Mouse (Mus musculus): ENCODE measurements around the gene Hnrnpm. TPM values are rescaled to one million over a fixed set of nuclear protein-coding genes. Genes with fewer than 3 reads are reported as not detected.
A peak's percentile ranks its signal among the peaks of the same experiment; 100 is the strongest.
"Not testable (repeated sequence)": the region's sequence is repeated elsewhere in the genome, so short reads cannot be mapped to it uniquely, and the experiment has no call there.

The Hnrnpm gene
- polyA plus RNA-seq (2015; fragmentation: Nextera tagmentation; extraction: Ambion mirVana) = 161 and 194 TPM in 2 replicates

GRCm38 (mm10) chr17:33686760-33687159 is at the start of gene Hnrnpm:
Gene Hnrnpm (minus strand): TSS chr17:33686860.
- H3K27me3 ChIP-seq (replicated peaks; ENCODE audit: control insufficient read depth, insufficient read depth, low read length) = no peaks in the 10 kb centered on the region
- peak within 1 kb of the TSS; percentile 61 for H3K4me2 ChIP-seq (ENCODE audit: low read length)
- H3K4me1 ChIP-seq (ENCODE audit: control insufficient read depth, insufficient read depth, low read depth, low read length) = peaks cover 27% of the 10 kb centered on the region
- H3K9ac ChIP-seq (ENCODE audit: low read depth, low read length) = peak within 1 kb of the TSS; percentile 49
- 74% methylated on average over 1 of the region's 1 CpGs for WGBS
- H3K27ac ChIP-seq (ENCODE audit: low read depth, low read length) = peak within 1 kb of the TSS; percentile 63
- no peaks in the 10 kb centered on the region for H3K36me3 ChIP-seq (ENCODE audit: control insufficient read depth, insufficient read depth, low read length)
- peak within 1 kb of the TSS; percentile 66 for H3K4me3 ChIP-seq (ENCODE audit: low read length)
- ATAC-seq = no peak
- H3K9me3 ChIP-seq (ENCODE audit: control insufficient read depth, low read length) = no peaks in the 10 kb centered on the region

GRCm38 (mm10) chr17:33733526-33733925 is 46.9 kb upstream of the Hnrnpm start:
- not testable (repeated sequence) for H3K4me1 ChIP-seq (ENCODE audit: control insufficient read depth, insufficient read depth, low read depth, low read length); H3K27ac ChIP-seq (ENCODE audit: low read depth, low read length); ATAC-seq; H3K27me3 ChIP-seq (replicated peaks; ENCODE audit: control insufficient read depth, insufficient read depth, low read length); H3K36me3 ChIP-seq (ENCODE audit: control insufficient read depth, insufficient read depth, low read length); H3K4me2 ChIP-seq (ENCODE audit: low read length); H3K9ac ChIP-seq (ENCODE audit: low read depth, low read length); H3K9me3 ChIP-seq (ENCODE audit: control insufficient read depth, low read length); H3K4me3 ChIP-seq (ENCODE audit: low read length)
- WGBS = 86% methylated on average over 10 of the region's 10 CpGs

GRCm38 (mm10) chr17:33732556-33733083 is 46.0 kb upstream of the Hnrnpm start:
- not testable (repeated sequence) for ATAC-seq; H3K27me3 ChIP-seq (replicated peaks; ENCODE audit: control insufficient read depth, insufficient read depth, low read length); H3K27ac ChIP-seq (ENCODE audit: low read depth, low read length); H3K9me3 ChIP-seq (ENCODE audit: control insufficient read depth, low read length); H3K4me3 ChIP-seq (ENCODE audit: low read length); H3K4me2 ChIP-seq (ENCODE audit: low read length); H3K36me3 ChIP-seq (ENCODE audit: control insufficient read depth, insufficient read depth, low read length); H3K4me1 ChIP-seq (ENCODE audit: control insufficient read depth, insufficient read depth, low read depth, low read length); H3K9ac ChIP-seq (ENCODE audit: low read depth, low read length)
- WGBS = 72% methylated on average over 9 of the region's 9 CpGs

GRCm38 (mm10) chr17:33729215-33729614 is 42.6 kb upstream of the Hnrnpm start:
- WGBS = 67% methylated on average over 2 of the region's 2 CpGs
- Histone ChIP-seq H3K27ac (ENCODE audit: low read depth, low read length) (no peak overlapping the region), H3K36me3 (ENCODE audit: control insufficient read depth, insufficient read depth, low read length) (no peaks in the 10 kb centered on the region), H3K4me3 (ENCODE audit: low read length) (no peak overlapping the region), H3K27me3 (replicated peaks; ENCODE audit: control insufficient read depth, insufficient read depth, low read length) (no peaks in the 10 kb centered on the region), H3K4me1 (ENCODE audit: control insufficient read depth, insufficient read depth, low read depth, low read length) (no peaks in the 10 kb centered on the region), H3K9me3 (ENCODE audit: control insufficient read depth, low read length) (no peaks in the 10 kb centered on the region), H3K4me2 (ENCODE audit: low read length) (no peak overlapping the region), H3K9ac (ENCODE audit: low read depth, low read length) (no peak overlapping the region)
- ATAC-seq = no peak

- Histone ChIP-seq H3K4me1 (ENCODE audit: control insufficient read depth, insufficient read depth, low read depth, low read length) (no peaks in the 10 kb centered on the region), H3K9me3 (ENCODE audit: control insufficient read depth, low read length) (no peaks in the 10 kb centered on the region), H3K27ac (ENCODE audit: low read depth, low read length) (no peak overlapping the region), H3K4me3 (ENCODE audit: low read length) (no peak overlapping the region), H3K9ac (ENCODE audit: low read depth, low read length) (no peak overlapping the region), H3K36me3 (ENCODE audit: control insufficient read depth, insufficient read depth, low read length) (no peaks in the 10 kb centered on the region), H3K27me3 (replicated peaks; ENCODE audit: control insufficient read depth, insufficient read depth, low read length) (no peaks in the 10 kb centered on the region), H3K4me2 (ENCODE audit: low read length) (no peak overlapping the region)
- no peak for ATAC-seq
- WGBS = 78% methylated on average over 2 of the region's 2 CpGs
Measured at GRCm38 (mm10) chr17:33728396-33728795, 41.7 kb upstream of the Hnrnpm start.

GRCm38 (mm10) chr17:33719736-33720378 is 33.2 kb upstream of the Hnrnpm start:
- H3K27me3 ChIP-seq (replicated peaks; ENCODE audit: control insufficient read depth, insufficient read depth, low read length) = no peaks in the 10 kb centered on the region

GRCm38 (mm10) chr17:33718944-33719725 is 32.5 kb upstream of the Hnrnpm start:
- Histone ChIP-seq H3K9me3 (ENCODE audit: control insufficient read depth, low read length) (no peaks in the 10 kb centered on the region), H3K27ac (ENCODE audit: low read depth, low read length) (no peak overlapping the region), H3K4me2 (ENCODE audit: low read length) (peak overlapping the region; percentile 87), H3K4me3 (ENCODE audit: low read length) (peak overlapping the region; percentile 83), H3K27me3 (replicated peaks; ENCODE audit: control insufficient read depth, insufficient read depth, low read length) (no peaks in the 10 kb centered on the region), H3K9ac (ENCODE audit: low read depth, low read length) (peak overlapping the region; percentile 26; the same call in 1 of the 2 replicates), H3K36me3 (ENCODE audit: control insufficient read depth, insufficient read depth, low read length) (no peaks in the 10 kb centered on the region), H3K4me1 (ENCODE audit: control insufficient read depth, insufficient read depth, low read depth, low read length) (peaks cover 3% of the 10 kb centered on the region)
- 47% methylated on average over 10 of the region's 10 CpGs for WGBS
- peak; percentile 6; the same call in 1 of the 2 replicates for ATAC-seq

More at GRCm38 (mm10) chr17:33719736-33720378, 33.2 kb upstream of the Hnrnpm start:
- Histone ChIP-seq H3K4me2 (ENCODE audit: low read length) (no peak overlapping the region), H3K36me3 (ENCODE audit: control insufficient read depth, insufficient read depth, low read length) (no peaks in the 10 kb centered on the region), H3K4me1 (ENCODE audit: control insufficient read depth, insufficient read depth, low read depth, low read length) (peaks cover 3% of the 10 kb centered on the region), H3K9me3 (ENCODE audit: control insufficient read depth, low read length) (no peaks in the 10 kb centered on the region), H3K4me3 (ENCODE audit: low read length) (no peak overlapping the region), H3K9ac (ENCODE audit: low read depth, low read length) (no peak overlapping the region), H3K27ac (ENCODE audit: low read depth, low read length) (no peak overlapping the region)
- no peak for ATAC-seq
- WGBS = 95% methylated on average over 7 of the region's 7 CpGs

GRCm38 (mm10) chr17:33718384-33718881 is 31.8 kb upstream of the Hnrnpm start, which contains the start of gene March2:
Gene March2 (minus strand): TSS chr17:33718670.
- peak; percentile 100 for ATAC-seq
- WGBS = under 1% methylated on average over 46 of the region's 46 CpGs
- no peaks in the 10 kb centered on the region for H3K9me3 ChIP-seq (ENCODE audit: control insufficient read depth, low read length)
- H3K9ac ChIP-seq (ENCODE audit: low read depth, low read length) = peak within 1 kb of the TSS; percentile 86
- peak within 1 kb of the TSS; percentile 83 for H3K4me3 ChIP-seq (ENCODE audit: low read length)
- peaks cover 3% of the 10 kb centered on the region for H3K4me1 ChIP-seq (ENCODE audit: control insufficient read depth, insufficient read depth, low read depth, low read length)
- no peaks in the 10 kb centered on the region for H3K36me3 ChIP-seq (ENCODE audit: control insufficient read depth, insufficient read depth, low read length)
- H3K4me2 ChIP-seq (ENCODE audit: low read length) = peak within 1 kb of the TSS; percentile 87
- H3K27ac ChIP-seq (ENCODE audit: low read depth, low read length) = peak within 1 kb of the TSS; percentile 40; the same call in 1 of the 2 replicates
- no peaks in the 10 kb centered on the region for H3K27me3 ChIP-seq (replicated peaks; ENCODE audit: control insufficient read depth, insufficient read depth, low read length)

GRCm38 (mm10) chr17:33717982-33718381 is 31.3 kb upstream of the Hnrnpm start:
- Histone ChIP-seq H3K9me3 (ENCODE audit: control insufficient read depth, low read length) (no peaks in the 10 kb centered on the region), H3K27ac (ENCODE audit: low read depth, low read length) (peak overlapping the region; percentile 40; the same call in 1 of the 2 replicates), H3K4me1 (ENCODE audit: control insufficient read depth, insufficient read depth, low read depth, low read length) (peaks cover 3% of the 10 kb centered on the region), H3K27me3 (replicated peaks; ENCODE audit: control insufficient read depth, insufficient read depth, low read length) (no peaks in the 10 kb centered on the region), H3K4me2 (ENCODE audit: low read length) (peak overlapping the region; percentile 87), H3K9ac (ENCODE audit: low read depth, low read length) (peak overlapping the region; percentile 86), H3K36me3 (ENCODE audit: control insufficient read depth, insufficient read depth, low read length) (no peaks in the 10 kb centered on the region), H3K4me3 (ENCODE audit: low read length) (peak overlapping the region; percentile 83)
- WGBS = 6% methylated on average over 8 of the region's 8 CpGs
- no peak for ATAC-seq

Data from hindbrain, embryonic 16.5 days (tissue).